Mouse (Mus musculus): Measurements from ENCODE around the gene Myh6.

DNA sequence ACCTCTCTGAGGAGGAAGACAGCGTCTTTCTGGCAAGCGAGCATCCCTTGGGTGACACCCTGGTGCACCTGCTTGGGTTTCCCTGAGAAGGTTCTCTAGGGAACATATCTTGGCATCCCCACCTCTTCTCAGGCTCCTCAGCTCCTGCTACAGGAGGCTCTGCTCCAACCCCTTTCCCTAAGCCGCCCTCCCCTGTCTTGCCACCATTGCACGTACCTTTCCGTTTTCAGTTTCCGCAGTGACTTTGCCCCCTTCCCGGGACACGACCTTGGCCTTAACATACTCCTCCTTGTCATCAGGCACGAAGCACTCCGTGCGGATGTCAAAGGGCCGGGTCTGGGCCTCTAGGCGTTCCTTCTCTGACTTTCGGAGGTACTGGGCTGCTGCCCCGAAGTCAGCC is 1.7 kb downstream of the Myh6 start:
- TF ChIP-seq CTCF (IDR thresholded peaks at IDR 0.05; ENCODE audit: borderline replicate concordance, insufficient read depth, low read length) (no peak), POLR2A (IDR thresholded peaks at IDR 0.05; ENCODE audit: low read depth, low read length) (no peak)

Measured in embryonic fibroblast, embryonic 13.5 days (primary cell).